Mouse (Mus musculus): ENCODE results near the gene Tbccd1.

The Tbccd1 gene

GRCm38 (mm10) chr16:22857431-22858113 lies at the start of gene Tbccd1, which contains the start of gene Dnajb11:
Tbccd1 (minus strand) TSS chr16:22857669.
Dnajb11 (plus strand) TSS chr16:22857845.
- peak; percentile 94 to 96 for DNase-seq (ENCODE audit: low spot score in 2 of 2)

DNA sequence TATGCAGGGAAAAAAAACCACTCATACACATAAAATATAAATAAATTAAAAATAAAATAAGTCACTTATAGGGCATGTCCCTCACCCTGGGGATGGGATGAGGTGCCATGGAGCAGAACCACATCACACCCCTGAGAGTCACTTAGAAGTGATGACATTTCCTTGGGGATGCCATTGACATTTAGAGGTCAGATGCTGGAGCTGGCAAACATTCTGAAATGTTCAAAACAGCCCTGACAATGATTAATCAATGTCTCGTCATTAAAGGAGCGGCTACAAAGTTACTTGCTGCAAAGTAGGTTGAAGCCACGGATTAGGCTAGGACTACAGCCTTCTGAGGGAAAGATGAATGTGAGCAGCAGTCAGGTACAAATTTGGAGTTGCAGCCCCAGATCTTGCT lies 43.9 kb upstream of the Tbccd1 start:
- no peak for DNase-seq (ENCODE audit: low spot score in 2 of 2)

GRCm38 (mm10) chr16:22899866-22900570 lies 42.5 kb upstream of the Tbccd1 start:
- DNase-seq (ENCODE audit: low spot score in 2 of 2) = no peak

DNA sequence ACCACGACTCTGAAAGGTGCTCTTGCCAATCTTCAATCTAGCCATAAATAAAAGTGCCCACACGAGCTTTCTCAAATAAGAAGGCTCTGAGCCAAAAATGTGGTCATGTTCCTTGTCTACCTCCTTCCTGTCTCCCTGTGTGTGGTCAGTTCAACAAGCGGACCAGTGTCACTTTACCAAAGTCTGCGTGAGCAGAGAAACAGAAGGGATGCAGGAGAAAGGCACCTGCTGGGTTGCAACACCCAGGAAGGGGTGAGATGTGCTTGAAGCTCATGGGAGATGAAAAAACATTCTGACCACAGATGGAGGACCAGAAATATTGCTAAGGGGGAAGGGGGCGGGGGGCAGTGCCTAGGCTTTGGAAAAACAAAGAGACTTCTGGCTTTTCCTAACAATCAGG lies 41.9 kb upstream of the Tbccd1 start:
- no peak for DNase-seq (ENCODE audit: low spot score in 2 of 2)

DNA sequence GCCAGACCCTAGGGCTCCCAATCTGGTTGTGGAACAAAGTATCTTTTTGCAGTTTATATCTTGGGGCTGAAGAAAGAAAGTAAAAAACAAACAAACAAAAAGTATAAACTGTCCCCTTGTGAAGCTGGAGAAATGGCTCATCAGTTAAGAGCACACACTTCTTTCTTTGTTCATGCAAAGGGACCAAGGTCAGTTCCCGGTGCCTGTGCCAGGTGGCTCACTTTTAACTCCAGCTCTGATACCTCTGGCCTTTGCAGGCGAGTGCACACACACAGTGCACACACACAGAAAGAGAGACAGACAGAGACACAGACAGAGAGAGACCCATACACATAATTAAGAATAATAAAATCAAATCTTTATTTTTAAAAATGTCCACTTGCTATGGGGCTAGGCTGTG lies 39.1 kb upstream of the Tbccd1 start:
- DNase-seq (ENCODE audit: low spot score in 2 of 2) = no peak

GRCm38 (mm10) chr16:22894095-22894494 lies 36.6 kb upstream of the Tbccd1 start:
- no peak for DNase-seq (ENCODE audit: low spot score in 2 of 2)

- DNase-seq (ENCODE audit: low spot score in 2 of 2) = no peak
Observed at GRCm38 (mm10) chr16:22891733-22892154, 34.3 kb upstream of the Tbccd1 start.

GRCm38 (mm10) chr16:22890683-22891510 lies 33.4 kb upstream of the Tbccd1 start, which contains the start of gene Ahsg:
Ahsg (plus strand) TSS chr16:22891277.
- DNase-seq (ENCODE audit: low spot score in 2 of 2) = no peak

- DNase-seq (ENCODE audit: low spot score in 2 of 2) = no peak
Observed at GRCm38 (mm10) chr16:22889716-22890115, 32.2 kb upstream of the Tbccd1 start.

DNA sequence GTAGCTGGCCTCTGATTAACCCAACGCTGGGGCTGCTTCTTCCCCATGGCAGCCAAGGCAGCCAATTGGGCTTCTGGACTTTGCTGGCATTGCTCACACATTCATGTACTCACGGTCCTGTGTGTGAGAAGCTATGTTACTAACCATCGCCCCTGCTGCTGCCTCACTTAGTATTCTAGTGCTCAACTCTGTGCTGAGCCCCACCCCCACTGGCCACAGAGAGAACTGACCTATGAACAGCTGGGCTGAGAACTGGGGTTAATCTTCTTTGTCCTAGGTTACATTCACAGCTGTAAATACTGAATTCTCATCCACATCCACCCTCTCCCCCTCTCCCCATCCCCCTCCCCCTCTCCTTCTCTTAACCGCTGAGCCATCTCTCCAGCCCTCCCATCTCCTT lies 31.4 kb upstream of the Tbccd1 start:
- DNase-seq (ENCODE audit: low spot score in 2 of 2) = no peak

DNA sequence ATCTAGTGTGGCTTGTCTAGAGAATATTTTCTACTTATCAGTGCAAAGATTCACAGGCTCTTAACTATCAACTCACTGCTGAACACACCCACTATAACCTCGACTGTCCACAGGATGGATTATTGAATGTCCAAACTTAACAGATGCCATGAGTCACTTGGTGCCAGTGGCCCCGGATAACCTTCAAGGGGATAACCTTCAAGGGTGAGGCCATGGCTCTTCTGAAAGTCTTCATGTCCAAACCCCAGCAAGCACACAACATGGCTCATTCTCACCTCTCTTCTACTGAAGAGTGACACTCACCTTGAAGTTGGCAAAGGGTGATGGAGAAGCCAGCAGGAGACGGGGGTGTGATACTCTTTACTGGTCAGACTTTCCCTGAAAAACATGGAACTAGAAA lies 29.3 kb upstream of the Tbccd1 start:
- no peak for DNase-seq (ENCODE audit: low spot score in 2 of 2)

GRCm38 (mm10) chr16:22885356-22885755 lies 27.9 kb upstream of the Tbccd1 start:
- DNase-seq (ENCODE audit: low spot score in 2 of 2) = peak in 1 of 2 experiments; percentile 5

DNA sequence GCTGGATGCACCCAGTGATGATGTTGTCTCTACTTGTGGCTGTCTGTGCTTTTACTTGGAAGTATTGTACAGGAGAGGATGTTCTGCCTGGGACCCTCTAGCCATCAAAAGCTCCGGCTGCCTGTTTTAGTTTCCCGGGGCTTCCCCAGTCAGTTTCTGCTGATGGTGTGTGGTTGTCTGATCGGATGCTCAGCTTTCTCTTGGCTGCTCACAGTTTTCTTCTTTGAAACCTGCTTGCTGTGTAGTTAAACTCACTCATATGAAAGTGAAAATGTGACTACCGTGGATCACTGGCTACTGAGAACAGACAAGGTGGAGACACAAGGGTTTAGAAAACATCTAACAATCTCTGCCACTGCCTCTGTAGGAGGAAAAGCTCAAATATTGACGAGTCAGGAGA lies 26.0 kb upstream of the Tbccd1 start:
- no peak for DNase-seq (ENCODE audit: low spot score in 2 of 2)

DNA sequence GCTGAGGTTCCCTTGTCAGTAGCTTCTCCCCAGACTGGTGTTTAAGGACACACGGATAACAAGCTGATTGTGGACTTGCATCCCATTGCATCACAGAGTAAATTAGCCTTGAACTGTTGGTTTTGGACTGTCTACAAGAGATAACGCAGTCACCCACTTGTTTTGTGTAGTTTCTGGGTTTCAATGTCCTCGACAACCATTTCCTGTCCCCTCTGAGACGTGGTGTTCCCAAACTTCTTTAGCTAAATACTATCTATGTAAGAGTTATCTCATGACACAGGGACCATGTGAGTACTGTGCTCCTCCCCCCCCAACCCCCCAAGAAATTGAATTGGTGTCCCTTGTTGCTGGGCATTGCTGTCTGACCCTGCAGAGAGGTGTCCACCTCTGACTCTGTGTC lies 24.0 kb upstream of the Tbccd1 start:
- no peak for DNase-seq (ENCODE audit: low spot score in 2 of 2)

DNA sequence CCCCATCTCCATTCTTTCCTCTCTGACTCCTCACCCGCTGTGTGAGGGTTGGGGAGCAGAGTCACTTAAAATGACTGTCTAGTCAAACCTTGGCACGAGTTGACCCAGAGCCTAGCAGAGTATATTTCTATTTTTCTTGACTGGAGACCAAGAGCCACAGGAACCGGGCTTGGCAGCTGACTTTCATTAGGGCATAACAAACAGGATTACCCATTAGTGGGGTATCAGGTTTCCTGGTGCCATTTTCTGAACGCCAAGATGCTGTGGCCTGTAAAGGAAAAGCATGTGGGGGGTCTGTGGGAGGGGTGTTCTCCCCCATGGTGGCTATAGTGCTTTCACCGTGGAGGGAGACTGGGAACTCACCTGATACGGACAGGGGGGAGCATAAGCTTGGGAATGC lies 23.4 kb upstream of the Tbccd1 start:
- no peak for DNase-seq (ENCODE audit: low spot score in 2 of 2)

DNA sequence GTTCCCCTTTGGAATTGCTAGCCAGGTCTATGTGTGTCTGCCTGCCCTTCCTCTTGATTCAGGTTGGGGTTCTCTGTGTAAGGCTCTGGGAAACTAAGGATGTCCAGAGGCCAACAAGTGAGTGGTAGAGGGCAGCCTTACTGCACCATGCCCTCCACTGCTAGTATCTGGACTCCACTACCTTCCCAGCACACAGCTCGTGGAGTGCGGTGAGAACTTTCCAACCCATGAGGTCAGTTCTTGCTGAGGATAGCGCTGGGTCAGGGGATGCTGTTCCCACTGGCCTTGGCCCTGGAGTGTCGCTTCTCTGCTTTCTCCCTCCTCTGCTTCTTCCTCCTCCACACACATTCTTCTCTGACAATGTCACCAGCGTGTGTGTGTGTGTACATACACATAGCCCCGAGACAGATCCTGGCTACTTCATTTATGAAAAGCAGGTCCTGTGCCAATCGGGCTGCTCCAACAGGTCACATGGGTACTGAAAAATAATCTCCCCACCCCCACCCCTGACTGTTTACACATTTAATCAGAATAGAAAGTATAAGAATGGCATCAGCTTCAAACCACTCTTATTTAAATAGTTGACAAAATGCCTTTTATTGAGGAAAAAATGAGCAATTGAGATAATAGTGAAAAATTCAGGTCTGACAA lies 22.6 kb upstream of the Tbccd1 start:
- DNase-seq (ENCODE audit: low spot score in 2 of 2) = no peak

DNA sequence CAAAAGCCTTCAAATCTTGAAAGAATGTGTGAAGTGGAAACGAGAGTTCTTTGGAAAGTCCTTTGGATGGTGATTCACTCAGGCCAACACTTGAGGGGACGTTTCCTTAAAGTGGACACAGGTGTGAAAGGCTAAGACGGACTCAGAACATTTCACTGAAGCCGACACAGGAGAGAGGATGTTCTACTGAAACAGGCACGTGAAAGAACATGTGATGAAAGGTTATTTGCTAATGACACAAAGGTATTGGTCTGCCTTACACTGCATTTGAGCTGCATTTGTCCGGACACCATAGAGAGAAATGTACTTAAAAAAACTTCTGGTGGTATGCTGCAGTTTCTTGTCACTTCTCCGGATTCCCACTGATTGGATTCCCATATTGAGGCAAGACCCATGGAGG lies 21.2 kb upstream of the Tbccd1 start:
- no peak for DNase-seq (ENCODE audit: low spot score in 2 of 2)

DNA sequence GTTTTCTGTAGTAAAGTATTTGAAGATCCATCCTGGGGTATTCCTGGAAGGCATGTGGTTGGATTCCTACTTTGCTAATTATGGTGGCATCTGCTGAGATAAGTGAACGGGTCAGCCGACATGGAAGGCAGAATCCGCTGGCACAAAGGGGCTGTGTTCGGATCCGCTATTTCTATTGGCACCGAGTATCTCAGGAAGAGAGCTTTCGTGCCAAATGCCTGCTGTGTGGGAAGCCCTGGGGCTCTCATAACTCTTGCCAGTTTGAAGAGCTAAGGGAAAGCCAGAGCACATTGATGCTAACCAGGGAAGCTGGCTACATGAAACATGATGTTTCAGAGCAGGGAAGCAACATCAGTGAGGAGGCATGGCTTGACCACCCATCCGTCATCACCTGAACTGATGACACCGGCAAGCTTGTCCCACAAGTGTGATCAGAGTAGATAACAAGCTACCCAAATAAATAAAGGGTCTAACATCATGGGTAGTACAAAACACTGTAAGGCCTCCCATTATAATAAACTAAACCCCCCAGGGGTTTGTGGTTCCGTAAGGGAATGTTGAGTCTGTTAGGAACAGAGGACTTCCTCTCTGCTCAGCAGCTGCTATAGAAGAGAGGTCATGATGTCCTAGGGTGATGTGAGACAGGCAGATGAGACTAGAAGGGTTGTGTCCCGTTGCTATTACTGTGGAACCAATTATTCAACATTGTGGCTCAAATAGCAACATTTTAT lies 20.4 kb upstream of the Tbccd1 start:
- no peak for DNase-seq (ENCODE audit: low spot score in 2 of 2)

- DNase-seq (ENCODE audit: low spot score in 2 of 2) = peak in 1 of 2 experiments; percentile 16
Observed at GRCm38 (mm10) chr16:22876218-22877043, 19.0 kb upstream of the Tbccd1 start.

DNA sequence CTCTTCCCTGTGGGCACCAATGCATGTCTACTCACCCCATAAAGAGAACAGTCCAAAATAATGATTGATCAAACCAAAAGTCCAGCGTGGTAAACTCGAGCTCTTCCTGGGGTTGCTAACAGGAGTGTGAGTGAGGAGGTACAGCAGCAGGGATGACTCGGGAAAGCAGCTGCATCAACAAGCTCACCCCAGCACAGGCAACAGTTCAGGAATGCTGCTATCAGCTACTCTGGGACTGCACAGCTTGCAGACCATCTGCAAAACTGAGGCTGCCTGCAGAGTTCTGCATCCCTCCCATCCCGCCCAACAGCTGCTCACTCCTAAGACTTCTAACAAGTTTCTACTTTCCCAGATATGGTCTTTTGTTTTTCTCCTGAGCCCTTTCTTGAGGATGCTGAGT lies 15.9 kb upstream of the Tbccd1 start:
- DNase-seq (ENCODE audit: low spot score in 2 of 2) = no peak

Measured in spleen, postnatal 14 days (tissue).